Mouse (Mus musculus): ENCODE measurements around the gene Gm10719.
"Not testable (repeated sequence)": the region's sequence is repeated elsewhere in the genome, so short reads cannot be mapped to it uniquely, and the experiment has no call there.

DNA sequence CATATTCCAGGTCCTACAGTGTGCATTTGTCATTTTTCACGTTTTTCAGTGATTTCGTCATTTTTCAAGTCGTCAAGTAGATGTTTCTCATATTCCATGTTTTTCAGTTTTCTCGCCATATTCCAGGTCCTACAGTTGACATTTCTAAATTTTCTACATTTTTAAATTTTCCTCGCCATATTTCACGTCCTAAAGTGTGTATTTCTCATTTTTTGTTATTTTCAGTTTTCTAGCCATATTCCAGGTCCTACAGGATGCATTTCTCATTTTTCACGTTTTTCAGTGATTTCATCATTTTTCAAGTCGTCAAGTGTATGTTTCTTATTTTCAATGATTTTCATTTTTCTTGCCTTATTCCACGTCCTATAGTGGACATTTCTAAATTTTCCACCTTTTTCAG is 9.5 kb downstream of the Gm10719 start:
- TF ChIP-seq POLR2A (IDR thresholded peaks at IDR 0.05; ENCODE audit: low read depth, low read length); CTCF (conservative IDR thresholded peaks at IDR 0.05; ENCODE audit: insufficient read depth, insufficient read length, low read depth, low read length): not testable (repeated sequence)
